Mouse (Mus musculus) c-Kit-positive CD71-positive TER-119-positive erythroid progenitor cells, embryonic 14.5 days (primary cell): Measurements from ENCODE around the gene Myh9.

Source experiments
- DNase-seq: peaks from one replicate; pipeline ENCODE4 v3.0.0-alpha.2; 2013; ENCODE audit warnings: low spot score

Gene Myh9

GRCm38 (mm10) chr15:77788356-77788755 lies 53.6 kb downstream of the Myh9 start:
- DNase-seq: no peak

GRCm38 (mm10) chr15:77785807-77786206 lies 56.2 kb downstream of the Myh9 start:
- DNase-seq: no peak

- DNase-seq: no peak
Observed at GRCm38 (mm10) chr15:77784039-77784824, 57.7 kb downstream of the Myh9 start.

- DNase-seq: no peak
Observed at GRCm38 (mm10) chr15:77782449-77783014, 59.4 kb downstream of the Myh9 start.

GRCm38 (mm10) chr15:77775186-77775963 lies 66.6 kb downstream of the Myh9 start:
- DNase-seq: peak; percentile 75

- DNase-seq: no peak
Observed at GRCm38 (mm10) chr15:77774303-77774702, 67.7 kb downstream of the Myh9 start.

GRCm38 (mm10) chr15:77773099-77773915 lies 68.7 kb downstream of the Myh9 start:
- DNase-seq: peak; percentile 74

GRCm38 (mm10) chr15:77770942-77771341 lies 71.0 kb downstream of the Myh9 start:
- no peak for DNase-seq

GRCm38 (mm10) chr15:77770341-77770740 lies 71.6 kb downstream of the Myh9 start:
- no peak for DNase-seq

- DNase-seq: no peak
Observed at GRCm38 (mm10) chr15:77766981-77767380, 75.0 kb downstream of the Myh9 start.

- DNase-seq: no peak
Observed at GRCm38 (mm10) chr15:77765484-77766093, 76.4 kb downstream of the Myh9 start.

GRCm38 (mm10) chr15:77764391-77765006 lies 77.5 kb downstream of the Myh9 start:
- DNase-seq: no peak

- DNase-seq: no peak
Observed at GRCm38 (mm10) chr15:77763702-77764101, 78.3 kb downstream of the Myh9 start.

GRCm38 (mm10) chr15:77763050-77763449 lies 78.9 kb downstream of the Myh9 start:
- DNase-seq: no peak

GRCm38 (mm10) chr15:77761561-77762380 lies 80.2 kb downstream of the Myh9 start:
- no peak for DNase-seq

GRCm38 (mm10) chr15:77761083-77761482 lies 80.9 kb downstream of the Myh9 start:
- DNase-seq: no peak

- no peak for DNase-seq
Observed at GRCm38 (mm10) chr15:77760037-77760436, 81.9 kb downstream of the Myh9 start.

GRCm38 (mm10) chr15:77757586-77758226 lies 84.3 kb downstream of the Myh9 start:
- DNase-seq: no peak

- peak; percentile 82 for DNase-seq
Observed at GRCm38 (mm10) chr15:77756848-77757247, 85.1 kb downstream of the Myh9 start, which contains the start of gene Apol8. Gene Apol8, minus strand, starts transcription at chr15:77757003.

- DNase-seq: no peak
Observed at GRCm38 (mm10) chr15:77756081-77756480, 85.9 kb downstream of the Myh9 start.
